11 mouse cellular contexts compared by ENCODE assay signal in genomic region chr13:97580241-97580874, GRCm38 (mm10).
A peak's percentile ranks its signal among the peaks of the same experiment; 100 is the strongest.
DNase-seq lines count a peak whose midpoint lies in the region; ATAC-seq and TF ChIP-seq lines count a peak whose summit lies in the region.
"Had no signal": no experiment of that assay in that cellular context is flagged by ENCODE, and none has a peak within 500 bp of the region (broad histone marks: within the 10 kb centered on the region; RNA-seq: fewer than 3 reads in every experiment).

No protein-coding gene starts in this region.

- no peaks in the 10 kb centered on the region for H3K9me3 ChIP-seq in heart, embryonic 11.5 days (replicated peaks; ENCODE audit: control insufficient read depth, low read length)
- H3K9me3 ChIP-seq: liver, embryonic 13.5 days; neural tube, embryonic 15.5 days had no signal

- no peak overlapping the region for H3K4me2 ChIP-seq in heart, embryonic 11.5 days
- H3K4me2 ChIP-seq: liver, embryonic 13.5 days; neural tube, embryonic 15.5 days had no signal

- H3K4me1 ChIP-seq in heart, embryonic 11.5 days (ENCODE audit: control insufficient read depth, insufficient read depth, low read length) = peaks cover 32% of the 10 kb centered on the region
- peaks cover 5% of the 10 kb centered on the region; the same call in 1 of the 2 replicates for H3K4me1 ChIP-seq in kidney, adult 2 months (ENCODE audit: control insufficient read depth, insufficient read depth, low read length)
- H3K4me1 ChIP-seq: liver, embryonic 13.5 days had no signal

- H3K36me3 ChIP-seq in heart, embryonic 11.5 days (ENCODE audit: control insufficient read depth, insufficient read depth, low read length) = no peaks in the 10 kb centered on the region
- no peaks in the 10 kb centered on the region for H3K36me3 ChIP-seq in kidney, adult 2 months (ENCODE audit: control insufficient read depth, insufficient read depth, low read length)
- H3K36me3 ChIP-seq: liver, embryonic 13.5 days; neural tube, embryonic 15.5 days had no signal

- no peak for DNase-seq in heart, adult 18-20 months
- DNase-seq in Muller cell, postnatal 12 days (ENCODE audit: inconsistent ontology term) = peak; percentile 89
- DNase-seq in kidney, adult 2 months = peak; percentile 43
- peak; percentile 41 for DNase-seq in lung, postnatal 14 days
- DNase-seq in layer of hippocampus, adult 18-20 months (ENCODE audit: low spot score in 2 of 2) = no peak
- DNase-seq in layer of hippocampus, postnatal 10 days (ENCODE audit: low spot score in 2 of 2) = no peak
- DNase-seq: gastrocnemius, postnatal 14 days; liver, embryonic 13.5 days had no signal

- no peak overlapping the region for H3K9ac ChIP-seq in heart, embryonic 11.5 days (ENCODE audit: low read depth, low read length)
- H3K9ac ChIP-seq: liver, embryonic 13.5 days; neural tube, embryonic 15.5 days had no signal

- no peak for TF ChIP-seq CTCF in kidney, adult 2 months (conservative IDR thresholded peaks at IDR 0.05; ENCODE audit: insufficient read depth, insufficient read length, low read depth, low read length)

- TF ChIP-seq POLR2A in kidney, adult 2 months (IDR thresholded peaks at IDR 0.05; ENCODE audit: low read depth, low read length) = no peak

- H3K4me3 ChIP-seq in heart, embryonic 11.5 days (ENCODE audit: low read depth, low read length) = no peak overlapping the region
- no peak overlapping the region for H3K4me3 ChIP-seq in kidney, adult 2 months (ENCODE audit: insufficient read depth, low read depth, low read length)
- H3K4me3 ChIP-seq: liver, embryonic 13.5 days; neural tube, embryonic 15.5 days had no signal

- peak overlapping the region; percentile 62; the same call in 1 of the 2 replicates for H3K27ac ChIP-seq in heart, embryonic 11.5 days (ENCODE audit: low read depth, low read length)
- peak overlapping the region; percentile 26; the same call in 1 of the 2 replicates for H3K27ac ChIP-seq in kidney, adult 2 months (ENCODE audit: insufficient read depth, low read depth, low read length)
- H3K27ac ChIP-seq: liver, embryonic 13.5 days had no signal

- H3K27me3 ChIP-seq in heart, embryonic 11.5 days (ENCODE audit: control insufficient read depth, insufficient read depth, low read length) = no peaks in the 10 kb centered on the region
- H3K27me3 ChIP-seq in kidney, adult 2 months (replicated peaks; ENCODE audit: control insufficient read depth, insufficient read depth, low read length) = no peaks in the 10 kb centered on the region
- H3K27me3 ChIP-seq: liver, embryonic 13.5 days; neural tube, embryonic 15.5 days had no signal

- 15% methylated on average over 3 of the region's 3 CpGs for WGBS in heart, embryonic 11.5 days (ENCODE audit: insufficient replicate concordance)
- 36% methylated on average over 3 of the region's 3 CpGs for WGBS in kidney, adult 2 months

- no peak for ATAC-seq in heart, embryonic 11.5 days (replicated peaks; ENCODE audit: insufficient number of reproducible peaks, low FRiP score, low TSS enrichment)
- ATAC-seq in monocyte, adult 5-6 weeks (replicated peaks; ENCODE audit: insufficient number of reproducible peaks, low FRiP score, low TSS enrichment, poor library complexity, severe bottlenecking) = no peak

Comparison
In these comparisons a context has a peak if more than half of its experiments do, and no peak if none do; other contexts are left out.
1. DNase-seq: peak in Muller cell, postnatal 12 days (single experiment), kidney, adult 2 months (single experiment) and lung, postnatal 14 days (single experiment); none in heart, adult 18-20 months (0 of 2), layer of hippocampus, adult 18-20 months (0 of 2) and layer of hippocampus, postnatal 10 days (0 of 2).